Comparison of ENCODE assay signal across 20 mouse cellular contexts in genomic region chr3:129593001-129593400, GRCm38 (mm10).
DNase-seq lines count a peak whose midpoint lies in the region; ATAC-seq and TF ChIP-seq lines count a peak whose summit lies in the region.
"Had no signal": no experiment of that assay in that cellular context is flagged by ENCODE, and none has a peak within 500 bp of the region (broad histone marks: within the 10 kb centered on the region; RNA-seq: fewer than 3 reads in every experiment).

No protein-coding gene starts in this region.

- no peaks in the 10 kb centered on the region for H3K9me3 ChIP-seq in midbrain, embryonic 13.5 days
- H3K9me3 ChIP-seq: embryonic facial prominence, embryonic 10.5 days; forebrain, embryonic 13.5 days; heart, embryonic 15.5 days had no signal

- H3K9ac ChIP-seq in midbrain, embryonic 13.5 days (replicated peaks) = no peak overlapping the region
- H3K9ac ChIP-seq: forebrain, embryonic 13.5 days; forebrain, postnatal 0 days; heart, embryonic 15.5 days had no signal

- H3K4me2 ChIP-seq in midbrain, embryonic 13.5 days (replicated peaks) = no peak overlapping the region
- H3K4me2 ChIP-seq: forebrain, embryonic 13.5 days; heart, embryonic 11.5 days; heart, embryonic 15.5 days had no signal

- WGBS in midbrain, embryonic 13.5 days = 96% methylated on average over 9 of the region's 9 CpGs

- peaks cover 6% of the 10 kb centered on the region for H3K4me1 ChIP-seq in brown adipose tissue, adult 24 weeks (ENCODE audit: control insufficient read depth, insufficient read depth, insufficient read length, low read length)
- H3K4me1 ChIP-seq in midbrain, embryonic 13.5 days (replicated peaks) = peaks cover 15% of the 10 kb centered on the region

- H3K36me3 ChIP-seq in midbrain, embryonic 13.5 days = no peaks in the 10 kb centered on the region
- H3K36me3 ChIP-seq: heart, embryonic 15.5 days had no signal

- DNase-seq in kidney, adult 18-20 months = peak; percentile 70
- no peak for DNase-seq in kidney, postnatal 4 days
- DNase-seq in kidney, adult 8-10 months = peak; percentile 68 to 72
- DNase-seq in kidney, postnatal 10 days = peak; percentile 41
- DNase-seq in lung, postnatal 4 days = no peak
- DNase-seq in layer of hippocampus, adult 2 months (ENCODE audit: low spot score in 2 of 2) = no peak
- DNase-seq: adrenal gland, adult 2 months; adrenal gland, postnatal 25 days; cerebellum, adult 2 months; cerebellum, postnatal 10 days; forebrain, postnatal 0 days; gastrocnemius, postnatal 36 days; heart, adult 18-20 months; heart, postnatal 14 days had no signal

- no peak for ATAC-seq in midbrain, embryonic 13.5 days
- ATAC-seq: forebrain, embryonic 13.5 days; forebrain, postnatal 0 days had no signal

- no peaks in the 10 kb centered on the region for H3K27me3 ChIP-seq in midbrain, embryonic 13.5 days
- H3K27me3 ChIP-seq: forebrain, embryonic 13.5 days; heart, embryonic 15.5 days had no signal

- no peak for TF ChIP-seq CTCF in layer of hippocampus, adult 2 months (conservative IDR thresholded peaks at IDR 0.05)

- H3K27ac ChIP-seq in brown adipose tissue, adult 24 weeks (replicated peaks; ENCODE audit: low read depth, low read length) = peak overlapping the region; percentile 88
- no peak overlapping the region for H3K27ac ChIP-seq in layer of hippocampus, adult 2 months
- H3K27ac ChIP-seq in midbrain, embryonic 13.5 days = no peak overlapping the region
- H3K27ac ChIP-seq: embryonic facial prominence, embryonic 10.5 days; forebrain, embryonic 13.5 days; heart, embryonic 15.5 days had no signal

- no peak overlapping the region for H3K4me3 ChIP-seq in brown adipose tissue, adult 24 weeks (ENCODE audit: insufficient read depth, low read depth, low read length)
- no peak overlapping the region for H3K4me3 ChIP-seq in layer of hippocampus, adult 2 months
- no peak overlapping the region for H3K4me3 ChIP-seq in midbrain, embryonic 13.5 days (replicated peaks)
- H3K4me3 ChIP-seq: embryonic facial prominence, embryonic 10.5 days; forebrain, embryonic 13.5 days; heart, embryonic 15.5 days had no signal

Comparison
In these comparisons a context has a peak if more than half of its experiments do, and no peak if none do; other contexts are left out.
1. DNase-seq: peak in kidney, adult 18-20 months (single experiment), kidney, adult 8-10 months (2 of 2) and kidney, postnatal 10 days (single experiment); none in kidney, postnatal 4 days (0 of 2), lung, postnatal 4 days (0 of 2) and layer of hippocampus, adult 2 months (0 of 2).